Mouse (Mus musculus) large intestine, adult 2 months (tissue): Measurements from ENCODE around the gene Adtrp. TPM values are rescaled to one million over a fixed set of nuclear protein-coding genes. Genes with fewer than 3 reads are reported as not detected.

Experiments used
- DNase-seq: peaks from one replicate; pipeline ENCODE4 v3.0.0-alpha.2; 2012; ENCODE audit warnings: low read depth, low spot score
- WGBS: fragments of 180-500 bp; shearing (Covaris S2); methylation state at CpG from one replicate; pipeline ENCODE4 v1.1.7; 2018; 5-methylcytosine and 5-hydroxymethylcytosine counted together
- polyA plus RNA-seq: library from polyadenylated mRNA; depleted of rRNA; stranded (reverse); fragments of >200 nt; gene quantifications from 2 replicates; pipeline ENCODE4 v1.2.3, GENCODE M21; 2012; rRNA removed

Gene Adtrp
- polyA plus RNA-seq, 1 experiment: 72.3 TPM

DNA sequence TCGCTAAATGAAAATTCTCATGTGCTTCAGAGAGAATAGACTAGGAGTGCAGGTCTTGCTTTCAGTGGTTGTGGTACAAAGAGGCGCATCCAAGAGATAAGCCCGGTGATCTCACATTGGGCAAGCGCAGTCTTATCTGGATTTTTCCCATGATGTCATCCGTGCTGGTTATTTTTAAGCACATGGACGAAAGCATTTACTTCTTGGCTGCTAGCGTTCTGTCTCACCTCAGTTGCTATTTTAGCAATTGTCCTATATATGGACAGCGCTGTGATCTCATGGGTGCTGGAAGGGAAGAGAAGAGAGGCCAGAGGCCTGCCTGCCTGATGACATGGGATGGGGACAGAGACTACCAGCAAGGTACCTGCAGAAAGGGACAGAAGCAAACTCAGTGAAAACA is 117.8 kb downstream of the Adtrp start:
- 85% methylated on average over 8 of the region's 8 CpGs for WGBS
- DNase-seq: no peak

DNA sequence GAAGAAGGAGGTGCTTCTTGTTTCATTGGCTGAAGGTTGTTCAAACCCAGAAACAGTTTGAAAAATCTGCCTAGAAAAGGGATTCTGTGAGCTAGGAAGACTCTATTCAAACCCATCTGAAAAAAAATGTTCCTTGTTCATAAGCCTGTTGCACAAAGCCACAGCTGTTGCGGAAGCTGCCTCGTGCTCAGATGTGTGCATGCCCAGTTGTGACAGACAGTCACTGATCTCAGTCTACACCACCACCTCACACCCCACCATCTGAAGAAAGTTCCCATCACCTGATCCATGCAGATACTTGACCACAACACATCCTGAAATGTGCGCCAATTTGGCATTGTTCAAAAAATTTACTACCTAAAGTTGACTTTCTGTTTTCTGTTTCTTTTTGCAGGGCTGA is 119.7 kb downstream of the Adtrp start:
- WGBS: 90% methylated on average over 3 of the region's 3 CpGs
- no peak for DNase-seq

DNA sequence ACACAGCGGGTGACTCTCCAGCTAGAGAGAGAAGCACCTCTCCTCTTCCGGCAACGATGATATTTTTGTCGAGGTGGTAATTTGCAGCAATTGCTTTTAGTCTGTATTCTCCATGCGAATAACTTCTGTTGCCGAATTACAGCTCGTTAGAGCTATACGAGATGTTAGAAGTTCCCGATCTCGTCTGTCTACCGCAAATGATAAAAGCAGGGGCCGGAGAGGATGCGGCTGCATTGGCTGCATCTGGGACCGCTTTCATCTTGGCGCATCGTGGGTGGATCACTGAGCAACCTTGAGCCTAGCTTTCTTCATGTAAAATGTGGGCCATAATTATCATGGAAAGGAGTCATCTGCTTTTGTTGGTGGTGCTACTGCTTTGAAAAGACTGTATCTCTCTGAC is 128.2 kb downstream of the Adtrp start:
- 97% methylated on average over 16 of the region's 16 CpGs for WGBS
- no peak for DNase-seq

DNA sequence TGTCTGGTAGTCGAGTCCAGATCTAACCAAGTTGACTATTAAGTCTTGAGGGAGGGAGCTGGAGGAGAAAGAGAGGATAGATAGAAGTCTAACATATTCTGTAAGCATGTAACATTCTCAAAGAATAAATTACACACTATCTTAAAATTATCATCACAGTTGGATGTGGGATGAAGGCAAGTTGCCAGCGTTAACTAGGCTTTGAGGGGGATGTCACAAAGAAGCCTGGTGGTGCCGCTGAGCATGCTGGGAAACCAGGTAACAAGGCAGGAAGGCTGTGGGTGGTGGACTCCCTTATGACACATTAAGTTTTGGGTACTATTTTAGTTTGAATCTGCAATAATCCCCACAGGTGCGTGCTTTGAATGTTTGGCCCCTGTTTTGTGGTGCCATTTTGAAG is 129.4 kb downstream of the Adtrp start:
- no peak for DNase-seq
- 94% methylated on average over 4 of the region's 4 CpGs for WGBS

Other genes with a start within 250 kb of the Adtrp start
- 2.0 and 3.2 TPM in 2 replicates for gene Tmem170b, start 241.8 kb downstream of the Adtrp start, polyA plus RNA-seq
- gene Hivep1, start 204.3 kb upstream of the Adtrp start, polyA plus RNA-seq: 12.4 and 17.9 TPM in 2 replicates